Mouse (Mus musculus) CD4-positive, CD25-positive, alpha-beta regulatory T cell, adult 4 months (primary cell): ENCODE measurements around the gene Gpbp1l1. TPM values are rescaled to one million over a fixed set of nuclear protein-coding genes. Genes with fewer than 3 reads are reported as not detected.

Experiments
- ATAC-seq: one replicate; pipeline ENCODE4 v1.8.0; 2017
- polyA plus RNA-seq, 2 experiments: library from polyadenylated mRNA; unstranded; fragments of 100-300 nt; shearing (Covaris generic); gene quantifications; one replicate each; pipeline ENCODE4 v1.2.1; 2017

Gpbp1l1 gene
- polyA plus RNA-seq, 2 experiments from 2014 or later: 90.2 to 101 TPM

- ATAC-seq: no peak
These were observed 81.4 kb downstream of the Gpbp1l1 start for GRCm38 (mm10) chr4:116638821-116639220.

GRCm38 (mm10) chr4:116642071-116642470 is 84.6 kb downstream of the Gpbp1l1 start:
- ATAC-seq: no peak

Other genes with a start within 250 kb of the Gpbp1l1 start
- 1 to 10 TPM; 3.4 to 4.0 TPM for gene Mast2, start 93.5 kb upstream of the Gpbp1l1 start, polyA plus RNA-seq
- 10 to 100 TPM in 1 of 2 experiments, 1 to 10 TPM in 1; 7.4 to 19.6 TPM for gene Ipp, start 50.1 kb upstream of the Gpbp1l1 start, polyA plus RNA-seq
- gene Tmem69, start 1.7 kb upstream of the Gpbp1l1 start, polyA plus RNA-seq: 10 to 100 TPM; 18.2 to 28.7 TPM
- gene Ccdc17, start 39.0 kb downstream of the Gpbp1l1 start, polyA plus RNA-seq: 10 to 100 TPM; 11.2 to 18.8 TPM
- 10 to 100 TPM; 44.2 to 46.8 TPM for gene Nasp, start 70.3 kb downstream of the Gpbp1l1 start, polyA plus RNA-seq
- gene Akr1a1, start 94.0 kb downstream of the Gpbp1l1 start, polyA plus RNA-seq: 100 to 1,000 TPM; 296 to 324 TPM
- 100 to 1,000 TPM; 602 to 696 TPM for gene Prdx1, start 127.9 kb downstream of the Gpbp1l1 start, polyA plus RNA-seq
- 1 to 10 TPM; 3.4 to 9.2 TPM for gene Mmachc, start 150.7 kb downstream of the Gpbp1l1 start, polyA plus RNA-seq
- 10 to 100 TPM; 50.5 to 55.9 TPM for gene Ccdc163, start 150.9 kb downstream of the Gpbp1l1 start, polyA plus RNA-seq
- gene Tesk2, start 163.3 kb downstream of the Gpbp1l1 start, polyA plus RNA-seq: 1 to 10 TPM; 4.6 to 7.8 TPM
- 10 to 100 TPM; 30.7 to 43.6 TPM for gene Toe1, start 250.0 kb downstream of the Gpbp1l1 start, polyA plus RNA-seq